ENCODE assay signal across 21 mouse cellular contexts in the genomic region with DNA sequence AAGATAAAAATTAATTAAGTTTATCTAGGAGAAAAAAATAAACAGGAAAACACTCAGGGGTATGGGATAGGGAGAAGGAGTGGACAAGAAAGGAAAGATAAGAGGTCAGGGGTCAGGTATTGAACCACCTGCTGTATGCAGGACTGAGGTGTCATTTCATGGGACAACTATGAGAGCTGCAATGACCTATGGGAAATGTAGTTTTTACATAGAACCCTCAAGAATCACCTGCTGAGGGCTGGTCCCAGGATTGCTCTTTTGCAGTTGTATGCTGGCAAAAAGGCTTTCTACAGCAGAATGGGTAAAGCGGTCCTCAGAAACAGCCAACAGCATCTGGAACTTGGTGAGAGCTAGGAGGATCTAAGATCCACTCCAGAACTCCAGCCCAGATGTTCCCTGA.
"Had no signal": no experiment of that assay in that cellular context is flagged by ENCODE, and none has a peak within 500 bp of the region (broad histone marks: within the 10 kb centered on the region; RNA-seq: fewer than 3 reads in every experiment).

No protein-coding gene starts in this region.

- H3K27me3 ChIP-seq: limb, embryonic 12.5 days; limb, embryonic 15.5 days; lung, embryonic 15.5 days; midbrain, embryonic 12.5 days; neural tube, embryonic 13.5 days; stomach, embryonic 15.5 days had no signal

- H3K4me3 ChIP-seq: limb, embryonic 12.5 days; limb, embryonic 15.5 days; lung, embryonic 15.5 days; midbrain, embryonic 12.5 days; myocyte; neural tube, embryonic 13.5 days; stomach, embryonic 15.5 days had no signal

- H3K9ac ChIP-seq: limb, embryonic 12.5 days; limb, embryonic 15.5 days; liver, embryonic 14.5 days; liver, postnatal 0 days; lung, embryonic 15.5 days; midbrain, embryonic 12.5 days; neural tube, embryonic 13.5 days; stomach, embryonic 15.5 days had no signal

- H3K36me3 ChIP-seq: limb, embryonic 12.5 days; limb, embryonic 15.5 days; lung, embryonic 15.5 days; midbrain, embryonic 12.5 days; neural tube, embryonic 13.5 days; stomach, embryonic 15.5 days had no signal

- H3K4me2 ChIP-seq: limb, embryonic 12.5 days; limb, embryonic 15.5 days; liver, embryonic 11.5 days; lung, embryonic 15.5 days; midbrain, embryonic 12.5 days; neural tube, embryonic 13.5 days; stomach, embryonic 15.5 days had no signal

- H3K9me3 ChIP-seq: limb, embryonic 12.5 days; limb, embryonic 15.5 days; lung, embryonic 15.5 days; midbrain, embryonic 12.5 days; neural tube, embryonic 13.5 days; stomach, embryonic 15.5 days had no signal

- DNase-seq: kidney, adult 18-20 months; kidney, adult 9 months; kidney, postnatal 14 days; kidney, postnatal 4 days; left cerebral cortex, postnatal 4 days; liver, postnatal 0 days; retina, postnatal 1 day; right cerebral cortex, postnatal 25 days; spleen, adult 18-20 months; thymus, postnatal 25 days had no signal

- ATAC-seq: intestine, embryonic 16.5 days; liver, postnatal 0 days had no signal

- H3K4me1 ChIP-seq: limb, embryonic 15.5 days; stomach, embryonic 15.5 days had no signal

- H3K27ac ChIP-seq: limb, embryonic 12.5 days; limb, embryonic 15.5 days; liver, embryonic 14.5 days; lung, embryonic 15.5 days; macrophage; midbrain, embryonic 12.5 days; neural tube, embryonic 13.5 days; stomach, embryonic 15.5 days had no signal
